Mouse (Mus musculus): ENCODE data around the gene Pigt.

The Pigt gene

DNA sequence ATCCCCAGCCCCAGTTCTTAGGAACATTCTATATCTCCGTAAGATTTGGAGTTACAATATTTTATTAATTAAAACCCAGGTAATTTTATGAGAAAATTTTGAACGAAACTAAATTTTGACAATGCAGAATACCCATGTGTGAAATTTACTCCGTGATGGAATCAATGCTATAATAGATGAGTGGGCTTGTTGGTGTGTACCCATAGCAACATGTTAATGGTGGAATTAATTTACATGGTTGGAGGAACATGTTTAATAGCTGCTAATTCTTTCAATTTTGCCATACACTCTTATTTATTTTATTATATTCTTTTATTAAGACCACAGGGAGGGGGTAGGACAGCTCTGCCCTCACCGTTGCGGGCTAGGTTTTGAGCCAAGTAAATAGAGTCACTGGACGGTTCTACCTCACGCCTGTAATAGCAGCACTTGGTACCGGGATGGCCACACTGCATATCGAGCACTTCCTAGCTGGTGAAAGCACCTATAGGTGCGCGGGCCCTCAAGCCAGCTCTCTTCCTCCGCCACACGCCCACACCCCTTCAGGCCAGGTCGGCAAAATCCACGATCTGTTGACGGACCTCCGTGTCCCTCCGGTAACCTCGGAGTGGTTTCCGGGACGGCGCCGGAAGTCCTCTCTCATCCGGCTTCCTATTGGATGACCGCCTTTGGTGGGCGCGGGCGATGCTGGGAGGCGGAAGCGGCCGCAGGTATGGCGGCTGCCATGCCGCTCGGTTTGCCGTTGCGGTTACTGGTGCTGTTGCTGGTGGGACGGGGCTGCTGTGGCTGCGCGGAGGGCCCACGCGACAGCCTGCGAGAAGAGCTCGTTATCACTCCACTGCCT lies at the start of gene Pigt:
TSS of gene Pigt (plus strand) at position 674 of the 844 bp plus-strand sequence.
- peak; percentile 78 for DNase-seq (ENCODE audit: low read depth)

GRCm38 (mm10) chr2:164448140-164448539 lies 49.2 kb upstream of the Pigt start:
- no peak for DNase-seq (ENCODE audit: low read depth)

DNA sequence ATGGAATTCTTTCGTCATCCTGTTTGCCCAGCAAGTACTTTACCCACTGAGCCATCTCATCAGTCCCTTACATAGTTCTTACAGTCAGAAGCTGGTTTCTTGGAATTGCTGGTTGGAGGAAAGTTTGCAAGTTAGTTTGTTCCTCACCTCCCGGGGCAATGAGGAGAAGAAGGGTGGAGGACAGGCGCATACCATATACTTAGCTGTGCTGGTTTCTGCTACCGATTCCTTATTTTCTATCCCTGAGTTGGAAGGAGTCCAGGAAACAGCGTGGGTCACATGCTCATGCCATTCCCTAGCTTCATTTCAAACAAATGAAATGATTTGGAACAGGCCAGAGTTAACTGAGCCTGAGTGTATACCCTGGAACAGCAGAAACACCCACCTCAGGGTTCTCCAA lies 48.4 kb upstream of the Pigt start:
- no peak for DNase-seq (ENCODE audit: low read depth)

DNA sequence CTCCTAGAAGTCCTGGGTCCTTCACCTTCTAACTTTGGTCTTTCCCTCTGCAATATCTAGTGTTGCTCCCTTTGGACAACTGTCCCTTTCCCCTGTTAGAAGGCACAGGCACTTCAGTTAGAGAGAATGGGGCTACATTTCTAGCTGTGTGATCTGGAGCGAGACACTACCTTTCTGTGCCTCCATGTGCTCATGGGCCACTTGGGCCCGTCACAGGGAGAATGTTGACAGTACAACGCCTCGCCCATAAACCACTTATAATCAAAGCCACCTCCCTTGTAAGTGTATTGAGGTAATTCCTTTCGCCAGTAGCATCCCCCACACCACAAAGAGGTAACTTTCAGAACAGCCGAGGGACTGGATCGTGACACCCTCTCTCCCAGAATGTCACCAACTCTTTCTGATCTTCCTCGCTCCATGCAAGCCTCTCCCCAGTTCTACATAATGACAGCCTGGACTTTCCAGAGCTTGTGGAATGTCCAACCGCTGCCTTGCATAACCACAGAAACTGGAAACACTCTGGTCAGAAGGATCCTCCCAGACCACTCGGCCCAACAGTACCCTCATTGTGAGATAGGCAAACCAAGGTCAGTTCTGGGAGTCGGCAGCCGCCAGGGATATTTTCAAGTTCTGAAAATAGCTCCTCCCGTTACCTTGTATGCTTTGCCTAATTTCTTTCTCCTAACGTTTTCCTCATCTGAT lies 47.8 kb upstream of the Pigt start:
- no peak for DNase-seq (ENCODE audit: low read depth)

DNA sequence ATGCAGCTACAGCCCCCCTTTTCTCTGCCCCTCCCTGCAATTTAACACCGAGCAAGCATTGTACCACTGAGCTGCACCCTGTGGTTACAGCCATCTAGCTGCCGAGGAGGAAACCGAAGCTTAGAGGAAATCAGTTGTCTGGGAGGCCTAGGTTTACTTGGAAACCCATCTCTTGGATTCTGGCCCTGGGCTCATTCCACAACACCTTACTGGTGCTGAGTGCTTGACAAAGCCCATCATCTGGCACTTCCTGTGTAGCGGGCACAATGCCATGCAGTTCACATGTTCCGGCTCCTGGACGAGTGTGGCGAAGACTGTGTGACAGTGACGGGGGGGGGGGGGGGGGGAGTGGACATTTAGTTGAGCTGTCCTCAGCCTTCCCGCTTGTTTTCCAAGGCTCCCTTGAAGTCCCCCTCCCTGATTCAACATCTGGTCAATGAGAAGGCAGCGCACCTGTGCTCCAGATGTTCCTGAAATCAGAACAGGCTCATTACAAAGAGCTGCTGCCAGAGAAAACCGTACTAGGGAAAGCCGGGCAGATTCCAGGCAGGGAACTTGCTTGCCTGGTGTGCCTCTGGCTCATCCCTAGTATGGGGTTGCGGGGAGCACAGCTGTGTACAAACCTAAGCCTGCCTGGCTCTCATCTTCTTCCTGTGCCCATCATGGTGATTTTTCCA lies 45.2 kb upstream of the Pigt start:
- DNase-seq (ENCODE audit: low read depth), result no peak

GRCm38 (mm10) chr2:164453047-164453757 lies 44.1 kb upstream of the Pigt start:
- no peak for DNase-seq (ENCODE audit: low read depth)

DNA sequence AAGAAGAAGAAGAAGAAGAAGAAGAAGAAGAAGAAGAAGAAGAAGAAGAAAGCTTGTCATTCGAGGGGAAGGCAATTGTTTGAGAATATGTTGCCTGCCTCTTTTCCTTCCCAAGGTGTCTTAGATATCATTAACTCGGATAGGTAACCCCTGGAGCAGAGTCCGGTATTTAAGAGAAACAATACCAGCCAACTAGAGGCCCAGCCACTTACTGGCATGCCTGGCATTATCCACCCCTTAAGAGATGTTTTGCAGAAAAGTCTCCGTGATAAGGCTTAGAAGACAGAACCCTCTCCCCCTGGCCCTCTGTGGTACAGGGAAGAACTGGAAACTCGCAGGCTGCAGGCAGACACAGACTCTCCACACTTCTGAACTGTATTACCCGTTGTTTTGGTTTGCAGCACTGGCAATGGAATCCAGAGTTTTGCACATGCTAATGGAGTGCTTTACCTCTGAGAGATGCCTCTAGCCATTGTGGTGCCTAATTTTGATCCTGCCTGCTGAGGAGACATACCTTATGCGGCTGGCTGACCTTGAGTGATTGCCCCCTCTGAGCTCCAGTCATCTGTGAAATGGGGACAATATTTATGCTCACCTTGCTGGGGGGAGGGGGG lies 43.3 kb upstream of the Pigt start:
- no peak for DNase-seq (ENCODE audit: low read depth)

DNA sequence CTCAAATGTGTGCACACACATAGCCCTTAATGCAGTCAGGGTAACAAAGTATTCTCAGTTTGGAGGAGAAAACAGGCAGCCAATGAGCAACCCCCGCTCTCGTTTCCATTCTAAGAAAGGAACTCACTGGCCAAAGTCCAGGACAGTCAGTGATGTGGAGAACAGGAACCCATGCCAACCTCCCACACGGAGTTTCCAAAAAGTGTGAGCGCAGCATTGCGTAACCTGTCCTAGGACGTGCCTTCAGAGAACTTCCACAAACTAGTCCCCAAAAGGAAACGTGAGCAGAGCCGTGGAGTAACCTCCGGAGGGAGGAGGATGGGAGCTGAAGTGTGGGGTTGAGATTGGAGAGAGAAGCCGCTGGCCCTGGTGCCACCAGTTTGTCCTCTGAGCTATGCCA lies 42.5 kb upstream of the Pigt start:
- DNase-seq (ENCODE audit: low read depth), result peak; percentile 15

DNA sequence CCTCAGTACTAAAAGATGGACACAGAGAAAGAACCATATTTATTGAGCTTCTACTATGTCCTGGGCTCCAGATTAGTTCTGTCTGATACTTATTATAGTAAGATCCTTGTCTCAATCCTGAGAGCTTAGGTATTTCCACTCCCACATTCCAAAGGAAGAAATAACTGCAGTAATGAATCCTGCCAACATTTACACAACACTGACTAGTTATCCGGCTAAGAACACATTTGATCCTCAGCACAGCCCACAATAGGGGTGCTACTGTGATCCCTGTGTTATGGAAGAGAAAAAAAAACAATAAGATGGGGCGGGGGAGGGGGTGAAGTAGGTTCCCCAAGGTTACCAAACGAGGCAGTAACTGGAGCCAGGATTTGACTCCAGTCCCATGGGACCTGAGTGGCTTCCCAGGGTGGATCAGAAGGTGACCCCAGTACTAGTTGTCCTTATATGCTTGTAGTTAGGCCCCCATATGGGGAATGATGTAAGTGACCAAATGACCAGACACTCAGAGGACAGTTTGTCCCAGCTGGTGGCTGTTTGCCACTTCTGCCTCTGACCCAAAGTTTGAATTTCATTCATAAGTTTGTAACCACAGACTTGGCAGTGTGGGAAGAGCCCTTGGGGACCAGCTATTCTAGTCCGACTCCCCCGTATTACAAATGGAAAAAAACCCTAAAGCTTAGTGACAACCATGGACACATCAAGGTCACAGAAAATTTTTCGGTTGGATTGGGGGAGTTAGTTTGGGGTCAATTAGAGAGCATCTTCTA lies 41.7 kb upstream of the Pigt start:
- peak; percentile 31 for DNase-seq (ENCODE audit: low read depth)

DNA sequence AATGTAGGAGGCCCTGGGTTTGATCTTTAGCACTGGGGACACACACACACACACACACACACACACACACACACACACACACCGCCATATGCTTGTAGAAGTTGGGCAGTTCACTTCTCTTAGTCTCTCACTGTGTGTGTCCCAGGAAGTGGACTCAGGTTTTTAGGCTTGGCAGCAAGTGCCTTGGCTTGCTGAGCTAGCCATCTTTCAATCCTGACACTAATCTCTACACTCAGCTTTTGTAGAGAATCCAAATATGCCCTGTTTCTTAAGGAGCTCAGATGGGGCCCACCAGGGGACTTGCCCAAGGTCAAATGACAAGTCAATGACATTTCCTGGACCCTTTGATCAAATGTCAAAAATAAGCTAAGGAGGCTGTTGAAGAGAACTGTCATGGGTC lies 40.9 kb upstream of the Pigt start:
- DNase-seq (ENCODE audit: low read depth), result no peak

DNA sequence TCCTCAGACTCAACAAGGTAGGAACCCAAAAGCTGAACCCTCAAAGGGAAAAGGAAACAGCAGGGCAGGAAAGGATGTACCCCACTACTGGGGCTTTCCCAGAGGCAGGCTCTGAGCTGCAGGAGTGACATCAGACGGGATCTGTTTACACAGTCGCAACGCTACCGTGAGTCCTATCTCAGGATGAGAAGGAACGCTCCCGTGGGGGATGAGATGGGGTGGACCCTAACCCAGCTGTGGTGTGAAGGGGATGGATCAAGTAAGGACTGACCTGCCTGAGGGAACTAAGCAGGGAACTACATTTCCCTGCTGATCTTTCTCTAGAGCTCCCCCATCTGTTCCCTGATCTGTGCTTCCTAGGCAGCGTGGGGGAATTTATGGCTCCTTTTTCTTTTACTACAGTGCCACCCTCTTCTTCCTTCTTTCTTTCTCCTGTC lies 40.4 kb upstream of the Pigt start, which contains the start of gene Sys1:
TSS of gene Sys1 (plus strand) at position 101 of the 437 bp plus-strand sequence.
- DNase-seq (ENCODE audit: low read depth), result no peak

- DNase-seq (ENCODE audit: low read depth), result no peak
Measured at GRCm38 (mm10) chr2:164457942-164458341, 39.4 kb upstream of the Pigt start.

GRCm38 (mm10) chr2:164458535-164458934 lies 38.8 kb upstream of the Pigt start:
- DNase-seq (ENCODE audit: low read depth), result no peak

GRCm38 (mm10) chr2:164460745-164461551 lies 36.4 kb upstream of the Pigt start, which contains the start of gene Gm20458:
Gene Gm20458, plus strand, starts transcription at chr2:164460967.
- DNase-seq (ENCODE audit: low read depth), result peak; percentile 98

- no peak for DNase-seq (ENCODE audit: low read depth)
Measured at GRCm38 (mm10) chr2:164465161-164465560, 32.2 kb upstream of the Pigt start.

DNA sequence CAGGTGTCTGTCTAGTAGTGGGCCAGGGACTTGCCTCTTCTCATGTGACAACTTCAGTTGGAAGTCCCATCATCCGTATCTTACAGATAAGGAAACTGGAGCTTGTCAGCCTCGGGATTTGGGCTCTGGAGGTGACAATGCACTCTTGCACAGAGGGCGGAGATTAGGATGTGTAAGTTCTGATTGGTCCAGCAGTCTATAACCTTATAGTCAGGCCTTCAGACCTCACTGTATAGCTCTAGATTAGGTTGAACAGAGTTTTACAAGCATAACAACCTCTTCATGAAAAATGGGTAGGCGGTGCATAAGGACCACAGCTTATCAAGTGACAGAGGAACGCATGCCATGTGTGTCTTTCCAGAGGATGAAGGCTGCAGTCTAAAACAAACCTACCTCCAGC lies 30.5 kb upstream of the Pigt start:
- no peak for DNase-seq (ENCODE audit: low read depth)

DNA sequence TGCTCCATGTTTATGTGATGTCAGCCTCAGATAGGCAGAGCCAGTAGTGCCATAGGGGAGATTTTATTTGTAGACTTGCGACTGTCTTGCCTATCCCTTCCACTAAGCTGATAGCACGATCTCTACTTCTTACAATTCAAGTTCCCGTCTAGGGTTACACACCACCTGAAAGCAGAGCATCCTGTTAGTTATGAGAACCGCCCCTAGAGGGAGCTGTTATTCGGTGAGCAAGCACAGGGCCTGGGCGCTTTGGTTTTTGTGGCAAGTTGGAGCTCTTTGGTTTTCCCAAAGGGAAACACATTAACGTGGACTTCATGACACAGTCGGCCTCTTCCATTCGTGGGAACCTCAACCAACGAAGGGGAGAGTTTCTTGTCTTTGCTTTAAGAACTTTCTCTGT lies 27.1 kb upstream of the Pigt start:
- DNase-seq (ENCODE audit: low read depth), result peak; percentile 79

DNA sequence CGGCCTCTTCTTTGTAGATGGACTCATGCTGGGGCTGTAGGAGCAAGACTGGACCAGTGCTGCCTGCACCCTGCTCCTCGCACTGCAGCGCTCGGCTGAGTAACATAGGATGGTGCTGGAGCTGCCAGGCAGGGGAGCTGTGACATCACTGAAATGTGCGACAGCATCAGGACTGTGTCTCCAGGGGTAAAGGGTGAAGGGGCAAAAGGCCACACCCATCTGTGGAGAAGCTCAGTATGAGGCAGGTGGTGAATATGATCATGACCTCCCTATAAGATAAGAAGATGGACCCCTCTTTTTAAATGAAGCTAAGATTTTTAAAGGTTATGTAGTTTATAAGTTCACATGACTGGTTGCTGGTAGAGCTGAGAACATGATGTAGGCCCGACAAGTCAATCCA lies 23.7 kb upstream of the Pigt start, which contains the start of gene Trp53tg5:
TSS of gene Trp53tg5 (minus strand) at position 101 of the 400 bp plus-strand sequence.
- no peak for DNase-seq (ENCODE audit: low read depth)

GRCm38 (mm10) chr2:164485681-164486257 lies 11.6 kb upstream of the Pigt start, which contains the start of gene Dbndd2:
Gene Dbndd2, plus strand, starts transcription at chr2:164486106.
- DNase-seq (ENCODE audit: low read depth), result no peak

All from 416B (cell line).